Mouse (Mus musculus) stomach, embryonic 14.5 days (tissue): ENCODE measurements at regions not wholly inside any gene's neighbourhood (a gene's known extent, or its start where the extent isn't known, plus 50 kb on each side); places are given as distances from the start of the nearest gene placed in this dataset.
"Not testable (repeated sequence)": the region's sequence is repeated elsewhere in the genome, so short reads cannot be mapped to it uniquely, and the experiment has no call there.

Experiments
- ATAC-seq: fragments of 200-750 bp; cut with Nextera tagmentation; 2 replicates; pipeline ENCODE4 v1.8.0; 2017; ENCODE audit warnings: low read depth, moderate TSS enrichment; ENCODE audit not compliant: insufficient number of reproducible peaks, insufficient read depth, low FRiP score
- H3K27ac ChIP-seq: fragments of 300-500 bp; sonication (generic); 2 replicates; pipeline ENCODE4 v1.5.1; 2014; ENCODE audit warnings: mild to moderate bottlenecking, low read length, moderate library complexity, mixed read lengths
- H3K27me3 ChIP-seq: fragments of 300-500 bp; sonication (generic); 2 replicates; pipeline ENCODE4 v1.6.1; 2014; ENCODE audit warnings: low read length, control low read depth, mixed read lengths; ENCODE audit not compliant: control insufficient read depth, insufficient read depth
- H3K36me3 ChIP-seq: fragments of 300-500 bp; sonication (generic); 2 replicates; pipeline ENCODE4 v1.6.1; 2014; ENCODE audit warnings: mild to moderate bottlenecking, control low read depth, low read length, moderate library complexity, mixed read lengths; ENCODE audit not compliant: control insufficient read depth, insufficient read depth
- H3K4me1 ChIP-seq: fragments of 300-500 bp; sonication (generic); 2 replicates; pipeline ENCODE4 v1.6.1; 2014; ENCODE audit warnings: low read length, control low read depth, mixed read lengths; ENCODE audit not compliant: control insufficient read depth, insufficient read depth
- H3K4me2 ChIP-seq: fragments of 300-500 bp; sonication (generic); replicated peaks from 2 replicates; pipeline ENCODE4 v1.6.1; 2014; ENCODE audit warnings: low read depth, low read length, control low read depth
- H3K4me3 ChIP-seq: fragments of 300-500 bp; sonication (generic); 2 replicates; pipeline ENCODE4 v1.5.1; 2014; ENCODE audit warnings: low read depth, low read length, control low read depth
- H3K9ac ChIP-seq: fragments of 300-500 bp; sonication (generic); replicated peaks from 2 replicates; pipeline ENCODE4 v1.6.1; 2014; ENCODE audit warnings: low read depth, mild to moderate bottlenecking, control low read depth, low read length, moderate library complexity, mixed read lengths
- H3K9me3 ChIP-seq: fragments of 300-500 bp; sonication (generic); 2 replicates; pipeline ENCODE4 v1.6.1; 2016; ENCODE audit warnings: low read depth, low read length, control low read depth; ENCODE audit not compliant: control insufficient read depth
- WGBS: fragments of 180-500 bp; shearing (Covaris S2); extraction: QIAGEN DNeasy Blood & Tissue Kit; methylation state at CpG from one replicate; pipeline ENCODE4 v1.1.7; 2014; 5-methylcytosine and 5-hydroxymethylcytosine counted together

DNA sequence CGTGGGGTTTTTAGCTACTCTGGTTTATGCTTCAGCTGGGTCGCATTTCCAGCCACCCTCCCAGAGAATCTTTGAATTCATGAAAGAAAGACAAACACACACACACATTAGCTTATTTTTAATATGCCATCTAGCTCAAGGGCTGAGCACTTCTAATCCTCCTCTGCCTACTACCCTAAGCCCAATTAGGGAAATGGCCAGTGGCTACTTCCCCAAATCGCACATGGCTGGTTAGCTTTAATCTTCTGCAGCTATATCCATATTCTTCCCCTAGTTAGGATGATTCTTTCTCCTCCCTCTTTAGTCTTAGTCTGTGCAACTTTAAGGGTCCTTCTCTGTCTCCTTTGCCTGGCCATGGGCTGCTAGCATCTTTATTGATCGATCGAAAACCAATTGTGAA lies 166.3 kb downstream of the Dio2 start:
- 91% methylated on average over 5 of the region's 5 CpGs for WGBS
- Histone ChIP-seq H3K4me3 (no peak overlapping the region), H3K9me3 (no peaks in the 10 kb centered on the region), H3K36me3 (no peaks in the 10 kb centered on the region), H3K27ac (no peak overlapping the region), H3K4me1 (no peaks in the 10 kb centered on the region), H3K4me2 (no peak overlapping the region), H3K9ac (no peak overlapping the region), H3K27me3 (no peaks in the 10 kb centered on the region)
- no peak for ATAC-seq

DNA sequence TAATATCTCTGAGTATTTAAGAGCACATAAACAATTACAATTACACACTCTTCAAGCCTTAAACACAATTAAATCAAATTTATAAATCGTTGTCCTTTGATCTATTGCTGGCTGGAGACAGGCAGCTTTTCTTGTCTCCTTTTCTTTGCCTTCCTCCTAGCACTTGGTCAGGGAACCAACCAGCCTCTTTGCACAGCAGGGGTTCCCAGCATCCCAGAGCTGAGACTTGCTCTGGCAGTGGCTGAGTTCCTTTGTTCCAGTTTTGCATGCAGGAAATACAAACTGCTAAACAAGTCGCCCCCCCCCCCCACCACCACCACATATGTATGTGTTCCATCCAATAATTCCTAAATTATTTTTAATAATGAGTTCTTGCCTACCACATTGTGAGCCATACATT lies 166.7 kb downstream of the Dio2 start:
- Histone ChIP-seq H3K4me1 (no peaks in the 10 kb centered on the region), H3K27ac (no peak overlapping the region), H3K36me3 (no peaks in the 10 kb centered on the region), H3K9ac (no peak overlapping the region), H3K27me3 (no peaks in the 10 kb centered on the region), H3K4me2 (no peak overlapping the region), H3K9me3 (no peaks in the 10 kb centered on the region), H3K4me3 (no peak overlapping the region)
- WGBS, result 22% methylated on average over 2 of the region's 2 CpGs
- no peak for ATAC-seq

DNA sequence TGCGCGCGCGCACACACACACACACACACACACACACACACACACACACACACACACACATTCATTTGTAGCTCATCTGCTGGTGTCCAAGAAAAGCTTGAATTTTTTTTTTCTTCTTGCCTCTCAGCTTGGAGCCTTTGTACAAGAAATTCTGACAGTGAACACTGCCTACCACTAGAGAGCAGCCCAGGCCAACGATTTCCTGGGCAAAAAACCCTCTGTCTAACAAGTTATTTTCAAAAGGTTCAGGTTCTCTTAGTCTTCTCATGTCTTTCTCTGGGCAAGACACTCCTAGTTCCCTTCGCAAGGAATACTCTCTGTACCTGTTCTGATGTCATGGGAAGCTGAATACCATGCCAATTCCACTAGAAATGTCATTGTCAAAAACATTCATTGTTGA lies 171.9 kb downstream of the Dio2 start:
- Histone ChIP-seq H3K4me3 (no peak overlapping the region), H3K27ac (no peak overlapping the region), H3K27me3 (no peaks in the 10 kb centered on the region), H3K4me2 (no peak overlapping the region), H3K36me3 (no peaks in the 10 kb centered on the region), H3K9me3 (no peaks in the 10 kb centered on the region), H3K9ac (no peak overlapping the region), H3K4me1 (no peaks in the 10 kb centered on the region)
- no peak for ATAC-seq
- 84% methylated on average over 6 of the region's 6 CpGs for WGBS

DNA sequence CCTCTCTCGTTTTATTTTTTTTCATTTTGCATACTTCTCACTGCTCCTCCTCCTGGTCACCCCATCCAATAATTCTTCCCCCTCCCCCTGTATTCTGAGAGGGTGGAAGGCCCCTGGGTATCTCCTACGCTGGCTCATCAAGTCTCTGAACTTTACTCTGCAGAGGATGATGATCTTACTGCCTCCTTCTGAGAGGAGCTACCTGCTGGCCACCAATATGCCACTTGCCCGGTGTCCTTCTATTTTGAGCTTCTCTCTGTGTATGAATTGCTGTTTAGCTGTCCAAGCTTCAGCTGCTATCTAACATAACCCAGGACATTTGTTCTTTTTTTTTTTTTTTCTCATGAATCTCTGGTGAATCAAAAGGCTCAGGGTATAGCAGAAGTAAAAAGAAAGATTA lies 173.2 kb downstream of the Dio2 start:
- no peak for ATAC-seq
- Histone ChIP-seq H3K9me3 (no peaks in the 10 kb centered on the region), H3K27me3 (no peaks in the 10 kb centered on the region), H3K36me3 (no peaks in the 10 kb centered on the region), H3K9ac (no peak overlapping the region), H3K4me2 (no peak overlapping the region), H3K4me1 (no peaks in the 10 kb centered on the region), H3K4me3 (no peak overlapping the region), H3K27ac (no peak overlapping the region)
- 83% methylated on average over 3 of the region's 3 CpGs for WGBS

DNA sequence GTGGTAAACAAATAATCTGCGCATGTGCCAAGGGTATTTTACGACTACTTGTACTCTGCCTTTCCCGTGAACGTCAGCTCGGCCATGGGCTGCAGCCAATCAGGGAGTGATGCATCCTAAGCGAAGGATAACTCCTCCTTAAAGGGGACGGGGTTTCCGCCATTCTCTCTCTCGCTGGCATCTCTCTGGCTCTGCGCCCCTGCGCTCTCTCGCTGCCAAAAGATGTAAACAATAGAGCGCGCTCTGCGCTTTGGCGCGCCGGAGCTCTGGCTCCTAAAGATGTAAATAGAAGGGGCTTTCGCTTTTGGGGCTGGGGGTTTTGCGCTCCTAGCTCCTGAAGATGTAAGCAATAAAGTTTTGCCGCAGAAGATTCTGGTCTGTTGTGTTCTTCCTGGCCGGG lies 173.6 kb downstream of the Dio2 start:
- 93% methylated on average over 17 of the region's 22 CpGs for WGBS
- ATAC-seq, H3K27me3 ChIP-seq, H3K4me2 ChIP-seq, H3K27ac ChIP-seq, H3K9me3 ChIP-seq, H3K9ac ChIP-seq, H3K36me3 ChIP-seq, H3K4me1 ChIP-seq, H3K4me3 ChIP-seq: not testable (repeated sequence)

DNA sequence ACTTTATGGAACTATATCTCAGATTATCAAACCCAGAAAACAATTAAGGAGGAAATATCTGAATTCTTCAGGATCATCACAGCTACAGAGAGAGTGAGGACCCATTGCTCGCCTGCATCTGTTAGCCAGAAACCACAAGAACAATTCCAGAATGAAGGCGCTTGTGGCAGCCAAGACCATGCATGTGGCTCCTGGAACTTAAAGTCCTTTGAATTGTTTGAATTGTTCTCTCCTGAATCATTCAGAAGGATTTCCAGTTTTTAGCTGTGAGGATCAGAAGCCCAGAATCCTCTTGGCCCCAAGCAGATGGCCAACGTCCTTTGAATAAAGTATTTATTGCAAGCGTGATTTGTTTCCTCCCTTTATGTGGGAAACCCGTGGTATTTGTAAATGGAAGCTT lies 195.9 kb downstream of the Dio2 start:
- Histone ChIP-seq H3K36me3 (no peaks in the 10 kb centered on the region), H3K9me3 (no peaks in the 10 kb centered on the region), H3K4me1 (no peaks in the 10 kb centered on the region), H3K27me3 (no peaks in the 10 kb centered on the region), H3K27ac (no peak overlapping the region), H3K4me3 (no peak overlapping the region), H3K4me2 (no peak overlapping the region), H3K9ac (no peak overlapping the region)
- no peak for ATAC-seq
- 71% methylated on average over 5 of the region's 5 CpGs for WGBS
